Mouse (Mus musculus): ENCODE data around the gene Kremen1. TPM values are rescaled to one million over a fixed set of nuclear protein-coding genes. Genes with fewer than 3 reads are reported as not detected.
A peak's percentile ranks its signal among the peaks of the same experiment; 100 is the strongest.

The Kremen1 gene
- polyA plus RNA-seq, 1 experiment from 2014 or later: 17.2 TPM

GRCm38 (mm10) chr11:5201799-5202680 lies 59.3 kb downstream of the Kremen1 start:
- no peak overlapping the region for H3K4me2 ChIP-seq (replicated peaks; ENCODE audit: low read depth, low read length)
- H3K36me3 ChIP-seq (ENCODE audit: control insufficient read depth, insufficient read depth, low read length): peaks cover 15% of the 10 kb centered on the region; the same call in 1 of the 2 replicates
- H3K27me3 ChIP-seq (ENCODE audit: control insufficient read depth, insufficient read depth, low read length): no peaks in the 10 kb centered on the region
- H3K9me3 ChIP-seq (ENCODE audit: control insufficient read depth, low read length): no peaks in the 10 kb centered on the region
- WGBS: 51% methylated on average over 20 of the region's 20 CpGs
- peaks cover 4% of the 10 kb centered on the region; the same call in 1 of the 2 replicates for H3K4me1 ChIP-seq (ENCODE audit: control insufficient read depth, insufficient read depth, low read length)
- no peak overlapping the region for H3K4me3 ChIP-seq (ENCODE audit: low read length)
- peak; percentile 86 for ATAC-seq (ENCODE audit: low FRiP score, low TSS enrichment)
- no peak overlapping the region for H3K9ac ChIP-seq (ENCODE audit: low read depth, low read length)
- peak overlapping the region; percentile 65 for H3K27ac ChIP-seq (ENCODE audit: low read depth, low read length)

GRCm38 (mm10) chr11:5199879-5200278 lies 61.5 kb downstream of the Kremen1 start:
- peaks cover 8% of the 10 kb centered on the region; the same call in 1 of the 2 replicates for H3K36me3 ChIP-seq (ENCODE audit: control insufficient read depth, insufficient read depth, low read length)
- H3K27me3 ChIP-seq (ENCODE audit: control insufficient read depth, insufficient read depth, low read length): no peaks in the 10 kb centered on the region
- no peaks in the 10 kb centered on the region for H3K9me3 ChIP-seq (ENCODE audit: control insufficient read depth, low read length)
- no peak overlapping the region for H3K9ac ChIP-seq (ENCODE audit: low read depth, low read length)
- no peak overlapping the region for H3K27ac ChIP-seq (ENCODE audit: low read depth, low read length)
- H3K4me3 ChIP-seq (ENCODE audit: low read length): no peak overlapping the region
- H3K4me2 ChIP-seq (replicated peaks; ENCODE audit: low read depth, low read length): no peak overlapping the region
- peaks cover 14% of the 10 kb centered on the region for H3K4me1 ChIP-seq (ENCODE audit: control insufficient read depth, insufficient read depth, low read length)
- ATAC-seq (ENCODE audit: low FRiP score, low TSS enrichment): no peak
- 83% methylated on average over 2 of the region's 2 CpGs for WGBS

- H3K9ac ChIP-seq (ENCODE audit: low read depth, low read length): no peak overlapping the region
- no peak overlapping the region for H3K4me2 ChIP-seq (replicated peaks; ENCODE audit: low read depth, low read length)
- no peak for ATAC-seq (ENCODE audit: low FRiP score, low TSS enrichment)
- H3K36me3 ChIP-seq (ENCODE audit: control insufficient read depth, insufficient read depth, low read length): peaks cover 13% of the 10 kb centered on the region; the same call in 1 of the 2 replicates
- H3K27me3 ChIP-seq (ENCODE audit: control insufficient read depth, insufficient read depth, low read length): no peaks in the 10 kb centered on the region
- H3K4me3 ChIP-seq (ENCODE audit: low read length): no peak overlapping the region
- H3K27ac ChIP-seq (ENCODE audit: low read depth, low read length): no peak overlapping the region; the same call in 1 of the 2 replicates
- 85% methylated on average over 5 of the region's 5 CpGs for WGBS
- H3K9me3 ChIP-seq (ENCODE audit: control insufficient read depth, low read length): no peaks in the 10 kb centered on the region
- H3K4me1 ChIP-seq (ENCODE audit: control insufficient read depth, insufficient read depth, low read length): peaks cover 14% of the 10 kb centered on the region
Measured at GRCm38 (mm10) chr11:5197068-5197467, 64.3 kb downstream of the Kremen1 start.

GRCm38 (mm10) chr11:5196583-5196982 lies 64.8 kb downstream of the Kremen1 start:
- no peak overlapping the region for H3K4me3 ChIP-seq (ENCODE audit: low read length)
- whole genome bisulfite sequencing: 57% methylated on average over 7 of the region's 7 CpGs
- H3K4me1 ChIP-seq (ENCODE audit: control insufficient read depth, insufficient read depth, low read length): peaks cover 14% of the 10 kb centered on the region
- no peaks in the 10 kb centered on the region for H3K27me3 ChIP-seq (ENCODE audit: control insufficient read depth, insufficient read depth, low read length)
- H3K4me2 ChIP-seq (replicated peaks; ENCODE audit: low read depth, low read length): no peak overlapping the region
- no peak overlapping the region for H3K9ac ChIP-seq (ENCODE audit: low read depth, low read length)
- H3K9me3 ChIP-seq (ENCODE audit: control insufficient read depth, low read length): no peaks in the 10 kb centered on the region
- H3K36me3 ChIP-seq (ENCODE audit: control insufficient read depth, insufficient read depth, low read length): peaks cover 13% of the 10 kb centered on the region; the same call in 1 of the 2 replicates
- peak overlapping the region; percentile 11; the same call in 1 of the 2 replicates for H3K27ac ChIP-seq (ENCODE audit: low read depth, low read length)
- no peak for ATAC-seq (ENCODE audit: low FRiP score, low TSS enrichment)

- no peak for ATAC-seq (ENCODE audit: low FRiP score, low TSS enrichment)
- Histone ChIP-seq H3K27ac (ENCODE audit: low read depth, low read length) (no peak overlapping the region), H3K9ac (ENCODE audit: low read depth, low read length) (no peak overlapping the region)
Measured at GRCm38 (mm10) chr11:5193576-5193881, 67.8 kb downstream of the Kremen1 start.

GRCm38 (mm10) chr11:5192840-5193575 lies 68.3 kb downstream of the Kremen1 start:
- no peak overlapping the region for H3K9ac ChIP-seq (ENCODE audit: low read depth, low read length)
- peaks cover 14% of the 10 kb centered on the region for H3K4me1 ChIP-seq (ENCODE audit: control insufficient read depth, insufficient read depth, low read length)
- no peak for ATAC-seq (ENCODE audit: low FRiP score, low TSS enrichment)
- no peak overlapping the region for H3K27ac ChIP-seq (ENCODE audit: low read depth, low read length)
- 84% methylated on average over 8 of the region's 8 CpGs for WGBS
- no peaks in the 10 kb centered on the region for H3K9me3 ChIP-seq (ENCODE audit: control insufficient read depth, low read length)
- no peak overlapping the region for H3K4me2 ChIP-seq (replicated peaks; ENCODE audit: low read depth, low read length)
- H3K4me3 ChIP-seq (ENCODE audit: low read length): no peak overlapping the region
- H3K36me3 ChIP-seq (ENCODE audit: control insufficient read depth, insufficient read depth, low read length): peaks cover 12% of the 10 kb centered on the region; the same call in 1 of the 2 replicates
- no peaks in the 10 kb centered on the region for H3K27me3 ChIP-seq (ENCODE audit: control insufficient read depth, insufficient read depth, low read length)

More at GRCm38 (mm10) chr11:5193576-5193881, 67.8 kb downstream of the Kremen1 start:
- no peak overlapping the region for H3K4me3 ChIP-seq (ENCODE audit: low read length)
- no peak overlapping the region for H3K4me2 ChIP-seq (replicated peaks; ENCODE audit: low read depth, low read length)
- WGBS: 75% methylated on average over 1 of the region's 1 CpGs
- H3K27me3 ChIP-seq (ENCODE audit: control insufficient read depth, insufficient read depth, low read length): no peaks in the 10 kb centered on the region
- no peaks in the 10 kb centered on the region for H3K9me3 ChIP-seq (ENCODE audit: control insufficient read depth, low read length)
- H3K36me3 ChIP-seq (ENCODE audit: control insufficient read depth, insufficient read depth, low read length): peaks cover 13% of the 10 kb centered on the region; the same call in 1 of the 2 replicates
- peaks cover 14% of the 10 kb centered on the region for H3K4me1 ChIP-seq (ENCODE audit: control insufficient read depth, insufficient read depth, low read length)

- H3K27ac ChIP-seq (ENCODE audit: low read depth, low read length): no peak overlapping the region
- ATAC-seq (ENCODE audit: low FRiP score, low TSS enrichment): no peak
- no peak overlapping the region for H3K4me2 ChIP-seq (replicated peaks; ENCODE audit: low read depth, low read length)
Measured at GRCm38 (mm10) chr11:5192084-5192516, 69.3 kb downstream of the Kremen1 start.

GRCm38 (mm10) chr11:5189239-5189933 lies 72.0 kb downstream of the Kremen1 start:
- no peak overlapping the region for H3K4me2 ChIP-seq (replicated peaks; ENCODE audit: low read depth, low read length)
- no peak overlapping the region for H3K4me3 ChIP-seq (ENCODE audit: low read length)
- peaks cover 7% of the 10 kb centered on the region; the same call in 1 of the 2 replicates for H3K36me3 ChIP-seq (ENCODE audit: control insufficient read depth, insufficient read depth, low read length)
- H3K4me1 ChIP-seq (ENCODE audit: control insufficient read depth, insufficient read depth, low read length): peaks cover under 1% of the 10 kb centered on the region
- WGBS: 77% methylated on average over 9 of the region's 9 CpGs
- no peak for ATAC-seq (ENCODE audit: low FRiP score, low TSS enrichment)
- no peaks in the 10 kb centered on the region for H3K27me3 ChIP-seq (ENCODE audit: control insufficient read depth, insufficient read depth, low read length)
- no peak overlapping the region for H3K27ac ChIP-seq (ENCODE audit: low read depth, low read length)
- no peaks in the 10 kb centered on the region for H3K9me3 ChIP-seq (ENCODE audit: control insufficient read depth, low read length)
- H3K9ac ChIP-seq (ENCODE audit: low read depth, low read length): no peak overlapping the region

More at GRCm38 (mm10) chr11:5192084-5192516, 69.3 kb downstream of the Kremen1 start:
- no peaks in the 10 kb centered on the region for H3K9me3 ChIP-seq (ENCODE audit: control insufficient read depth, low read length)
- peaks cover 11% of the 10 kb centered on the region; the same call in 1 of the 2 replicates for H3K36me3 ChIP-seq (ENCODE audit: control insufficient read depth, insufficient read depth, low read length)
- WGBS: 51% methylated on average over 9 of the region's 9 CpGs
- no peak overlapping the region for H3K4me3 ChIP-seq (ENCODE audit: low read length)
- H3K4me1 ChIP-seq (ENCODE audit: control insufficient read depth, insufficient read depth, low read length): peaks cover 10% of the 10 kb centered on the region
- H3K27me3 ChIP-seq (ENCODE audit: control insufficient read depth, insufficient read depth, low read length): no peaks in the 10 kb centered on the region
- H3K9ac ChIP-seq (ENCODE audit: low read depth, low read length): no peak overlapping the region
